Mouse (Mus musculus): ENCODE measurements around the gene Pacrg. TPM values are rescaled to one million over a fixed set of nuclear protein-coding genes. Genes with fewer than 3 reads are reported as not detected.
A peak's percentile ranks its signal among the peaks of the same experiment; 100 is the strongest.

Gene Pacrg
- total and polyA plus RNA-seq, 2 experiments from 2014 or later = 9.5 to 26.1 TPM

- H3K9me3 ChIP-seq (ENCODE audit: low read length) = no peaks in the 10 kb centered on the region
- H3K36me3 ChIP-seq (ENCODE audit: insufficient read depth, low read length) = no peaks in the 10 kb centered on the region
- no peak overlapping the region for H3K4me2 ChIP-seq (ENCODE audit: low read depth, low read length)
- H3K4me1 ChIP-seq (ENCODE audit: insufficient read depth, low read length) = no peaks in the 10 kb centered on the region
- DNase-seq (ENCODE audit: low spot score) (no peak), ATAC-seq (no peak)
- no peak overlapping the region for H3K27ac ChIP-seq
- WGBS = 94% methylated on average over 7 of the region's 7 CpGs
- no peak overlapping the region for H3K4me3 ChIP-seq (ENCODE audit: low read length)
- H3K27me3 ChIP-seq (ENCODE audit: insufficient read depth, low read length) = no peaks in the 10 kb centered on the region
- no peak overlapping the region for H3K9ac ChIP-seq (replicated peaks; ENCODE audit: low read length)
- TF ChIP-seq CTCF (IDR thresholded peaks at IDR 0.05; ENCODE audit: low read depth) = no peak
Observed at GRCm38 (mm10) chr17:10633769-10634168, 206.3 kb downstream of the Pacrg start.

- 86% methylated on average over 4 of the region's 4 CpGs for WGBS
- ATAC-seq = no peak
- no peak for DNase-seq (ENCODE audit: low spot score)
Observed at GRCm38 (mm10) chr17:10628240-10628639, 211.9 kb downstream of the Pacrg start.

GRCm38 (mm10) chr17:10627476-10627875, 212.6 kb downstream of the Pacrg start:
- Histone ChIP-seq H3K4me3 (ENCODE audit: low read length) (no peak overlapping the region), H3K27ac (no peak overlapping the region), H3K36me3 (ENCODE audit: insufficient read depth, low read length) (no peaks in the 10 kb centered on the region), H3K9ac (replicated peaks; ENCODE audit: low read length) (no peak overlapping the region), H3K4me1 (ENCODE audit: insufficient read depth, low read length) (no peaks in the 10 kb centered on the region; the same call in none of the 2 replicates), H3K4me2 (ENCODE audit: low read depth, low read length) (no peak overlapping the region), H3K27me3 (ENCODE audit: insufficient read depth, low read length) (no peaks in the 10 kb centered on the region), H3K9me3 (ENCODE audit: low read length) (no peaks in the 10 kb centered on the region)
- WGBS = 47% methylated on average over 2 of the region's 2 CpGs
- no peak for ATAC-seq
- DNase-seq (ENCODE audit: low spot score) = peak; percentile 52
- no peak for TF ChIP-seq CTCF (IDR thresholded peaks at IDR 0.05; ENCODE audit: low read depth)

More at GRCm38 (mm10) chr17:10628240-10628639, 211.9 kb downstream of the Pacrg start:
- no peak overlapping the region for H3K27ac ChIP-seq
- H3K4me2 ChIP-seq (ENCODE audit: low read depth, low read length) = no peak overlapping the region
- H3K27me3 ChIP-seq (ENCODE audit: insufficient read depth, low read length) = no peaks in the 10 kb centered on the region
- H3K4me1 ChIP-seq (ENCODE audit: insufficient read depth, low read length) = no peaks in the 10 kb centered on the region; the same call in none of the 2 replicates
- no peak overlapping the region for H3K4me3 ChIP-seq (ENCODE audit: low read length)
- no peak for TF ChIP-seq CTCF (IDR thresholded peaks at IDR 0.05; ENCODE audit: low read depth)
- no peak overlapping the region for H3K9ac ChIP-seq (replicated peaks; ENCODE audit: low read length)
- H3K36me3 ChIP-seq (ENCODE audit: insufficient read depth, low read length) = no peaks in the 10 kb centered on the region
- H3K9me3 ChIP-seq (ENCODE audit: low read length) = no peaks in the 10 kb centered on the region

GRCm38 (mm10) chr17:10626299-10627095, 213.6 kb downstream of the Pacrg start:
- Histone ChIP-seq H3K27me3 (ENCODE audit: insufficient read depth, low read length) (no peaks in the 10 kb centered on the region), H3K4me2 (ENCODE audit: low read depth, low read length) (no peak overlapping the region), H3K27ac (no peak overlapping the region), H3K36me3 (ENCODE audit: insufficient read depth, low read length) (no peaks in the 10 kb centered on the region), H3K4me1 (ENCODE audit: insufficient read depth, low read length) (no peaks in the 10 kb centered on the region; the same call in none of the 2 replicates), H3K9me3 (ENCODE audit: low read length) (no peaks in the 10 kb centered on the region), H3K9ac (replicated peaks; ENCODE audit: low read length) (no peak overlapping the region), H3K4me3 (ENCODE audit: low read length) (no peak overlapping the region)
- ATAC-seq (no peak), DNase-seq (ENCODE audit: low spot score) (no peak)
- TF ChIP-seq CTCF (IDR thresholded peaks at IDR 0.05; ENCODE audit: low read depth) = no peak
- 49% methylated on average over 13 of the region's 13 CpGs for WGBS

- Histone ChIP-seq H3K9ac (replicated peaks; ENCODE audit: low read length) (no peak overlapping the region), H3K9me3 (ENCODE audit: low read length) (no peaks in the 10 kb centered on the region), H3K27ac (no peak overlapping the region), H3K4me2 (ENCODE audit: low read depth, low read length) (no peak overlapping the region), H3K27me3 (ENCODE audit: insufficient read depth, low read length) (no peaks in the 10 kb centered on the region), H3K4me1 (ENCODE audit: insufficient read depth, low read length) (no peaks in the 10 kb centered on the region; the same call in none of the 2 replicates), H3K4me3 (ENCODE audit: low read length) (no peak overlapping the region), H3K36me3 (ENCODE audit: insufficient read depth, low read length) (no peaks in the 10 kb centered on the region)
- WGBS = 91% methylated on average over 6 of the region's 6 CpGs
- DNase-seq (ENCODE audit: low spot score) = no peak
- no peak for TF ChIP-seq CTCF (IDR thresholded peaks at IDR 0.05; ENCODE audit: low read depth)
- ATAC-seq = no peak
Observed at GRCm38 (mm10) chr17:10624699-10625424, 215.2 kb downstream of the Pacrg start.

- no peak overlapping the region for H3K27ac ChIP-seq
- no peaks in the 10 kb centered on the region for H3K9me3 ChIP-seq (ENCODE audit: low read length)
- H3K36me3 ChIP-seq (ENCODE audit: insufficient read depth, low read length) = no peaks in the 10 kb centered on the region
- no peak for TF ChIP-seq CTCF (IDR thresholded peaks at IDR 0.05; ENCODE audit: low read depth)
- H3K27me3 ChIP-seq (ENCODE audit: insufficient read depth, low read length) = no peaks in the 10 kb centered on the region
- H3K4me3 ChIP-seq (ENCODE audit: low read length) = no peak overlapping the region
- H3K9ac ChIP-seq (replicated peaks; ENCODE audit: low read length) = no peak overlapping the region
- DNase-seq (ENCODE audit: low spot score) (no peak), ATAC-seq (no peak)
- WGBS = 42% methylated on average over 2 of the region's 2 CpGs
- H3K4me2 ChIP-seq (ENCODE audit: low read depth, low read length) = no peak overlapping the region
- H3K4me1 ChIP-seq (ENCODE audit: insufficient read depth, low read length) = 0 out of 2 replicates have a peak, but pooled peaks cover 8% of the 10 kb centered on the region
Observed at GRCm38 (mm10) chr17:10620621-10621020, 219.5 kb downstream of the Pacrg start.

Measured in hindbrain, postnatal 0 days (tissue).